Mouse (Mus musculus): ENCODE results near the gene Ptbp1. TPM values are rescaled to one million over a fixed set of nuclear protein-coding genes. Genes with fewer than 3 reads are reported as not detected.
A peak's percentile ranks its signal among the peaks of the same experiment; 100 is the strongest.

Gene Ptbp1
- polyA plus RNA-seq, 1 experiment from 2014 or later: 438 TPM

DNA sequence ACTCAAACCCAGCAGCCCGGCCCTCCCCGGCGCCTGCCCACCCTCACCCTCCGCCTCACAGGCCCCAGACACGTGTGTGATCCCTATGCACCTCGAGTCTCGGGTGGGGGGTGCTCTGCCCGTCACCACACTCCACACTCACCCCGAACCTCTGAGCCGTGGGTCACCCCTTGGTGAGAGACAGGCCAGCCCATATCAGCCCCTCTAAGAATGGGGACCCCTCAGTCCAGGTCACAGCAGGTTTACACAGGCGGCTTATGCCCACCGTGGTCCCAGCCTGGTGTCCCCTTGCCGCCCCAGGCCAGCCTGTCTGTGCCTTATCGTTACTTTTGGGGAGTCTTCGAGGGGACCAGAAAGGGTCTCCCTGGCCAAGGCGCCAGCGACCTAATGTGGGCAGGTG is 34.6 kb upstream of the Ptbp1 start:
- ATAC-seq (replicated peaks; ENCODE audit: low FRiP score): no peak
- Histone ChIP-seq H3K9me3 (replicated peaks) (no peaks in the 10 kb centered on the region), H3K4me2 (no peak overlapping the region), H3K4me1 (peaks cover 69% of the 10 kb centered on the region), H3K36me3 (peaks cover 40% of the 10 kb centered on the region), H3K27me3 (no peaks in the 10 kb centered on the region), H3K27ac (peak overlapping the region; percentile 83; the same call in 1 of the 2 replicates), H3K4me3 (replicated peaks) (no peak overlapping the region), H3K9ac (no peak overlapping the region)
- 92% methylated on average over 17 of the region's 17 CpGs for WGBS

DNA sequence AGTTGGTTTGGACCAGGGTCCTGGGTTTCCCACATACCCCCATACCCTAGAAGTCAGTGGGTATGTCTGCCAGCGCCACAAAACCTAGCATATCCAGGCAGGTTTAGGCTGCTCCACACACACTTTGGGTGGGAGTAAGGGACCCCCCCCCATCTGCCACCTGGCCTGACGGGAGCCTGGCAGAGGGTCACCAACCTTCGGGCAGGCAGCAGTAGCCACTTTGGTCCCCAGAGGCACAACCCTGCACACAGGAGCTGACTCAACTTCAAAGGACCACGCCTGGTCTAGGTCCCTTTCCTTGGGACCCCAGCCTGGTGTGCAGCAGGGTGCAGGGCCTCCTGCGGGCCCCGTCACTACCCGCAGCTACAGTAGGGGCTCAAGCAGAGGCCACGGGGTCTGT is 34.0 kb upstream of the Ptbp1 start:
- WGBS: 71% methylated on average over 8 of the region's 8 CpGs
- Histone ChIP-seq H3K27ac (peak overlapping the region; percentile 83), H3K27me3 (no peaks in the 10 kb centered on the region), H3K9ac (no peak overlapping the region), H3K9me3 (replicated peaks) (no peaks in the 10 kb centered on the region), H3K4me2 (no peak overlapping the region), H3K4me1 (peaks cover 62% of the 10 kb centered on the region), H3K36me3 (peaks cover 38% of the 10 kb centered on the region), H3K4me3 (replicated peaks) (no peak overlapping the region)
- no peak for ATAC-seq (replicated peaks; ENCODE audit: low FRiP score)

DNA sequence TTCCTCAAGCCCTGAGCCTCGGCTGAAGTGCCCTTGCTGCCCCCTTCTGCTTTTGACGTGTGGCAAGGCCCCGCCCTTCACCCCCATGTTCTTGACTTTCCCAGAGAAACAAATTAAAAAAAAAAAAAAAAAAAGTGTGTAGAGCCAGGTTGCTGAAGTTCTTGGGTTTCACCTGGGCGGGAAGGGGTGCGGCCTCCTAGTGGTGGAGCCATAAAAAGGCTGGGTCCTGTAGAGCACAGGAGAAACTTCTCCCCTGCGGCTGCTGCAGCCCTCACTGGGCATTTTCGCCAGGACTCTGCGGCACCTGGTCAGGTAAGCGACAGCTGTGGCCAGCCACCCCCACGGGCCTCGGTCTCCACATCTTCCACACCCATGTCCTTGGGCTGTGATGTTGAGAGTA is 33.4 kb upstream of the Ptbp1 start, which contains the start of gene Misp:
TSS of gene Misp (plus strand) at position 208 of the 400 bp plus-strand sequence.
- Histone ChIP-seq H3K4me3 (replicated peaks) (no peak within 1 kb of the TSS), H3K9ac (0 out of 2 replicates have a peak within 1 kb of the TSS, but pooled peaks have one; percentile 12), H3K27me3 (no peaks in the 10 kb centered on the region), H3K4me1 (peaks cover 60% of the 10 kb centered on the region), H3K27ac (peak within 1 kb of the TSS; percentile 83), H3K36me3 (peaks cover 33% of the 10 kb centered on the region), H3K9me3 (replicated peaks) (no peaks in the 10 kb centered on the region), H3K4me2 (no peak within 1 kb of the TSS)
- 46% methylated on average over 11 of the region's 11 CpGs for WGBS
- no peak; the same call in 1 of the 2 replicates for ATAC-seq (replicated peaks; ENCODE audit: low FRiP score)

DNA sequence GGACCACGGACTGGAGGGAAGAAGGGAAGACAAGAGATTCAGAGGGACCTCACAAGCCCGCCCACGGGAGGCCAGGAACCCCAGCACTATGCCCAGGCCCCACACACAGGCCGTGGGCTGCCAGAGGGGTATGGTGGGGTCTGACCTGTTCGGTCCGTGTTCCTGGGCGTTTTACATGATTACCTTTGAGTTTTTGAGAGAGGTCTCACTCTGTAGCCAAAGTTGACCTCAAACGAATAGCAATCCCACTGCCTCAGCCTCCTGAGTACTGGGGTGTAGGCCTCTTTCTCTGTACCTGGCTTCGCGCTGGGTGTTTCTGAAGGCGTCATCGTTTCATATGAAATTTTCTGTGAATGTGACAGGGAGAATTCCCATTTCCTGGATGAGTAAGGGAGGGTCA is 32.5 kb upstream of the Ptbp1 start:
- WGBS: 84% methylated on average over 12 of the region's 12 CpGs
- H3K9ac ChIP-seq: 0 out of 2 replicates have a peak overlapping the region, but pooled peaks have one; percentile 12
- H3K27me3 ChIP-seq: no peaks in the 10 kb centered on the region
- no peak for ATAC-seq (replicated peaks; ENCODE audit: low FRiP score)
- no peak overlapping the region for H3K4me3 ChIP-seq (replicated peaks)
- peak overlapping the region; percentile 83 for H3K27ac ChIP-seq
- peaks cover 52% of the 10 kb centered on the region for H3K4me1 ChIP-seq
- peaks cover 25% of the 10 kb centered on the region for H3K36me3 ChIP-seq
- peak overlapping the region; percentile 46 for H3K4me2 ChIP-seq
- H3K9me3 ChIP-seq (replicated peaks): no peaks in the 10 kb centered on the region

DNA sequence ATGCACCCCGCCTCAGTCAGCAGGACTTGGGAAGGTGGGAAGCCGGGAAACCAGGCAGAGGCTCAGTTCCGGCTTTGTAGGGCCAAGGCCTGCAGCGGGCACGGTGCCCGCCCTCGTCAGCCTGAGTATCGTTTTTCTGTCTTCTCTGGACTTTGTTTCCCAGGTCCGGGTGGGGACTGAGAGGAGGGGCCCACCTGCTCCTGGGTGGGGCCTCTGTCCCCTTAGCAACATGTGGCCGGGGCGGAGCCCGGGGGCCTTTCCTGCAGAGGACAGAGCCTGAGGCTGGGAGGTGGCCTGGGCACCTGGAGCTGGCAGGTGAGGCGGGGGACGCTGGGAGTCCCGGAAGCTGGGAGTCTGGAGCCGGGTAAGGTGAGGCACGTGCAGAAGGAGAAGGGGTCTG is 31.9 kb upstream of the Ptbp1 start:
- Histone ChIP-seq H3K9me3 (replicated peaks) (no peaks in the 10 kb centered on the region), H3K4me3 (replicated peaks) (0 out of 2 replicates have a peak overlapping the region, but pooled peaks have one; percentile 2), H3K4me2 (peak overlapping the region; percentile 46), H3K27me3 (no peaks in the 10 kb centered on the region), H3K9ac (0 out of 2 replicates have a peak overlapping the region, but pooled peaks have one; percentile 11), H3K27ac (peak overlapping the region; percentile 83), H3K36me3 (peaks cover 21% of the 10 kb centered on the region), H3K4me1 (peaks cover 51% of the 10 kb centered on the region)
- 23% methylated on average over 17 of the region's 17 CpGs for WGBS
- ATAC-seq (replicated peaks; ENCODE audit: low FRiP score): peak; percentile 82

DNA sequence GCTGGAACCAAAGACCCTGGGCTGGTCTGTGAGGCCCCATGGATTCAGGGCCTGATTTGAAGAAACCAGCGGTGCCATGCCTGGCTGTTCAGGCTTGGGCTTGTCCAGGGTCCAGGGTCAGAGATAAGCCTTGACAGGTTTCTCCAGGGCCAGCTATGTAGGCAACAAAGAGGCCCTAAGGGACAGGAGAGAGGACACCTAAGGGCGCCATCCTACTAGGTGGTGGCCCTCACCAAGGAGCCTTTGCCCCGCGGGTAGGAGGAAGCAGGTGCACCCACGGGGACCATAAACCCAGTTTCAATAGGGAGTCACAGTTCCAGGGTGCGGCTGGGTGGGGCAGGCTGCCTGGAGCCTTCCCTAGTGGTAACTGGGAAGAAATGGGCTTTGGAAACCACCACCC is 31.2 kb upstream of the Ptbp1 start:
- H3K27ac ChIP-seq: peak overlapping the region; percentile 83; the same call in 1 of the 2 replicates
- ATAC-seq (replicated peaks; ENCODE audit: low FRiP score): no peak

DNA sequence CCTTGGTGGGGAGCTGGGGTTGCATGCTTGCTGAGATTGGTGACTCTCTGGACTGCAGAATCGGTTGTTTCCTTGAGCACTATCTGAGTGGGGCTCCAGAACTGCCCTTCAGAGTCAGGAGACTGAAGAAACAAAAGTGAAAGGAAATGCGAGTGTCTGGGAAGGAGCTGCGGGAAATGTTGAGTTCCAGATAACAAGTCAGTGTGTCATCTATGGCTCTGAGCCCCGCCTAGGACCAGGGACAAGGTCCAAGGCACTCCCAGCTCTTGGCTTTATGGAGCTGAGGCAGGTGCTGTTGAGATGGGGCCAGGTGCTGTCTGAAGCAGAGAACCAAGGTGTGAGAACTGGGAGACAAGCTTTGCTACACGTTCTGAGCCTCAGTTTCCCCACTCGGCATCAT is 29.8 kb upstream of the Ptbp1 start:
- WGBS: 67% methylated on average over 6 of the region's 6 CpGs
- Histone ChIP-seq H3K36me3 (peaks cover 11% of the 10 kb centered on the region), H3K27ac (peak overlapping the region; percentile 57), H3K4me2 (no peak overlapping the region), H3K9me3 (replicated peaks) (no peaks in the 10 kb centered on the region), H3K9ac (no peak overlapping the region), H3K4me3 (replicated peaks) (no peak overlapping the region), H3K4me1 (peaks cover 49% of the 10 kb centered on the region), H3K27me3 (no peaks in the 10 kb centered on the region)
- ATAC-seq (replicated peaks; ENCODE audit: low FRiP score): no peak

More for the DNA sequence above, 31.2 kb upstream of the Ptbp1 start:
- peaks cover 49% of the 10 kb centered on the region for H3K4me1 ChIP-seq
- H3K4me2 ChIP-seq: peak overlapping the region; percentile 46
- H3K4me3 ChIP-seq (replicated peaks): 0 out of 2 replicates have a peak overlapping the region, but pooled peaks have one; percentile 2
- no peak overlapping the region for H3K9ac ChIP-seq
- H3K36me3 ChIP-seq: peaks cover 21% of the 10 kb centered on the region
- no peaks in the 10 kb centered on the region for H3K9me3 ChIP-seq (replicated peaks)
- WGBS: 72% methylated on average over 6 of the region's 6 CpGs
- H3K27me3 ChIP-seq: no peaks in the 10 kb centered on the region

DNA sequence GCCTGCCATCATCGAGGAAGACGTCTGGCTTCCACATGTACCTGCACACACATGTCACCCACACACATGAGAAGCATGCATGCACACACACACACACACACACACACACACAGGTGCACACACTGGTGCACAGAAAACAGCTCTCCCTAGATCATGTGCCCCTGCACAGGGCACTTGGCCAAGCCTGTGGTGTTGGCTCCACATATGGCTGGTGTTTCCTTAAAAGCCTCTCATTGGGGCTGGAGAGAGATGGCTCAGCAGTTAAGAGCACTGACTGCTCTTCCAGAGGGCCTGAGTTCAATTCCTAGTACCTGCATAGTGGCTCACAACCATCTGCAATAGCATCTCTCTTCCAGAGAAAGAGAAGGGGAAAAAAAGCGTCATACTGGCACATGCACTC is 22.6 kb upstream of the Ptbp1 start:
- no peaks in the 10 kb centered on the region for H3K36me3 ChIP-seq
- H3K27ac ChIP-seq: no peak overlapping the region
- WGBS: 73% methylated on average over 3 of the region's 3 CpGs
- no peak for ATAC-seq (replicated peaks; ENCODE audit: low FRiP score)
- H3K27me3 ChIP-seq: no peaks in the 10 kb centered on the region
- no peaks in the 10 kb centered on the region for H3K9me3 ChIP-seq (replicated peaks)
- H3K4me3 ChIP-seq (replicated peaks): no peak overlapping the region
- H3K4me1 ChIP-seq: peaks cover 7% of the 10 kb centered on the region
- H3K9ac ChIP-seq: no peak overlapping the region
- no peak overlapping the region for H3K4me2 ChIP-seq

DNA sequence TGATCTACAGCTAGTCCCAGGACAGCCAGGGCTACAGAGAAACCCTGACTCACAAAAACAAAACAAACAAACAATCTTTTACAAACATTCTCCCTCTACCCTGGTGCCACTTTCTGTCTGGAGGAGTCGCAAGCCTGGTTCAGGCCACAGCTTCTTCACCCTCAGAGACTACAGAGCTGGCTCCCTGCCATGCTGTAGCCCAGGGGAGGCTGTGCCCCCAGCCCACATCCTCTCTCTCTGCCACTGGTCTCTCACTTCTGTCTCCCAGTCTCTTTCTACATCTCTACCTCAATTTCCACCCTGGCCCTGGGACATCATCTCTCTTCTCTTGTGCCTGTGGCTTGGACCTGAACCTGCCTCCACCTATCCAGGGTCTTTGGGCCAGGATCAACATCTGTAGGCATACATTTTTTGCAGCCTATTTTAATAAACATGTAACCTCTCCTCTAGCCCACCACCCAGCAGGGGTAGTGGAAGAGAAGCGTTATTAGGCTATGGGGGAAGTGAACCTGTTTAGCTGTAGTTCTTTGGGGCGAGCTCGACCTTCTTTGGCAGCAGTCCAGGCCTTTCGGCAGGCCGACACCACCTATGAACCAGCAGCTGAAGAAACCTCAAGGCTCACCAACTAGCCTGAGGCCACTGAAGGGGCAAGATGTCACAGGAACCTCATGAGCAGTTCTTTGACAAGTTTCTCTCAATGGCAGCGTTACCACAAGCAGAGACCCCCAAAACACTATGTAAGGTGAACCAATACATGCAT is 22.0 kb upstream of the Ptbp1 start:
- Histone ChIP-seq H3K9ac (no peak overlapping the region), H3K27ac (no peak overlapping the region), H3K9me3 (replicated peaks) (no peaks in the 10 kb centered on the region), H3K4me1 (peaks cover 7% of the 10 kb centered on the region), H3K4me2 (no peak overlapping the region), H3K36me3 (no peaks in the 10 kb centered on the region), H3K27me3 (no peaks in the 10 kb centered on the region), H3K4me3 (replicated peaks) (no peak overlapping the region)
- ATAC-seq (replicated peaks; ENCODE audit: low FRiP score): no peak
- 69% methylated on average over 7 of the region's 7 CpGs for WGBS

DNA sequence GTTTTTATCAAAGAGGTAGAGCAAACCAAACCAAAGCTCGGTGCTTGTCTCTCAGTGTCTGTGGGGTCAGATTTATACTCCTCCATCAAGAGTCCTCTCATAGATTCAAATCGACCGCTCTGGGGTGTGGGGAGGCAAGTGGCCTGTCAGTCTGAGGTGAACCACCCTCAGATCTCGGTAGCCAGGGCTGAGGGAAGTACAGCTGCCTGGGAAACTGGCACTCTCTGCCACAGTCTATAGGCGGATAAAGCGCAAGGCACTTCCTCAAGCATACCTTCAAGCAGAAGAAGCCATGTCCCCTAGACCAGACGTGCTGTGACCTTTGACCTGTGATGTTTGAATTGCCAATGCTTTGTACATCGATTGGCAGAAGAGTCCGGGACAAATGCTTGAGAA is 21.4 kb upstream of the Ptbp1 start:
- WGBS: 78% methylated on average over 9 of the region's 9 CpGs
- no peak overlapping the region for H3K27ac ChIP-seq

DNA sequence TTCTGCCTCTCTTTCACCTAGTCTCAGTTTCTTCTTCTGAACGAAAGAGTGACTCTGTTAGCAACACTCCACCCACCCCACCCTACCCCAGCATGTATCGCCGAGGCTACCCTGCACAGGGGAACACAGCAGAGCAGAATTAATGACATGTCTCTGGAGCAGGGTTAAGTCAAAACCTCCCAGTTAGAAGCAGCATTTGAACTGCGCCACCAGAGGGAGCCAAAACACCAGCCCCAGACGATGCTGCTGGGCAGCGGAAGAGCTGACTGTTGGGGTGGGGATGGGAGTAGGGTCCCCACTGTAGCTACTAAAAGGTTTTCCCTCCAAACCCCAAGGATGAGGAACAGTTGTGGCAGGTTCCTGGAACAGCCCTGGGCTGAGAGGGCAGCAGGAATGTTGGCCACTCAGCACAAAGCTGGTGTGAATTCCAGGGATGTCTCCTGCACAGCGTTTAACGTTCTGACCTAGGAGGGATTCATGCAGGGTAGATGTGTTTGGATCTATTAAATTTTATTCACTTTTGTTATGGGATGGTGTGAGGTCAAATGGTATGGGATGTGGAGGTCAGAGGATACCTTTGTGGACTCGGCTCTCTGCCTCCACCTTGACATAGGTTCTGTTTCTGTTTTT is 19.3 kb upstream of the Ptbp1 start:
- no peaks in the 10 kb centered on the region for H3K27me3 ChIP-seq
- H3K36me3 ChIP-seq: no peaks in the 10 kb centered on the region
- no peak overlapping the region for H3K4me3 ChIP-seq (replicated peaks)
- no peaks in the 10 kb centered on the region for H3K9me3 ChIP-seq (replicated peaks)
- peak; percentile 69 for ATAC-seq (replicated peaks; ENCODE audit: low FRiP score)
- 23% methylated on average over 9 of the region's 9 CpGs for WGBS
- peaks cover 11% of the 10 kb centered on the region for H3K4me1 ChIP-seq
- H3K4me2 ChIP-seq: no peak overlapping the region
- H3K27ac ChIP-seq: 0 out of 2 replicates have a peak overlapping the region, but pooled peaks have one; percentile 20
- no peak overlapping the region for H3K9ac ChIP-seq

More for the DNA sequence above, 21.4 kb upstream of the Ptbp1 start:
- Histone ChIP-seq H3K4me1 (peaks cover 7% of the 10 kb centered on the region), H3K9ac (no peak overlapping the region), H3K36me3 (no peaks in the 10 kb centered on the region), H3K4me2 (no peak overlapping the region), H3K27me3 (no peaks in the 10 kb centered on the region), H3K9me3 (replicated peaks) (no peaks in the 10 kb centered on the region), H3K4me3 (replicated peaks) (no peak overlapping the region)
- no peak for ATAC-seq (replicated peaks; ENCODE audit: low FRiP score)

DNA sequence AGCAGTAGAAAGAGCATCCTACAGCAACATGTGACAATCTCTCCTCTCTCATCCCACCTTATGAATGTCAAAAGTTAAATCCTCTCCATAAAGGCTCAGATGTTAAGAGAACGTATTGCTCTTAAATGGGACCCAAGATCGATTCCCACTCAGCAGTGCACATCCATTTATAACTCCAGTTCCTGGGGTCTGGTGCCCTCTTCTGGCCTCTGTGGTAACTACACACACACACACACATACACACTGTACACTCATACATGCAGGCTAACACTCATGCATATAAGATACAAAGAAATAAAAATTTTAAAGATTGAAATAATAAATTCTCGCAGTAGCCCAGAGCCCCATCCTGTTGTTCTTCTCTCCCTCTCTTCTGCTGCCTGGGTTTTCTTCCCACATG is 17.3 kb upstream of the Ptbp1 start:
- Histone ChIP-seq H3K4me1 (peaks cover 30% of the 10 kb centered on the region), H3K9ac (no peak overlapping the region), H3K27me3 (no peaks in the 10 kb centered on the region), H3K36me3 (no peaks in the 10 kb centered on the region), H3K27ac (no peak overlapping the region), H3K4me2 (no peak overlapping the region), H3K4me3 (replicated peaks) (no peak overlapping the region), H3K9me3 (replicated peaks) (no peaks in the 10 kb centered on the region)
- 98% methylated on average over 3 of the region's 3 CpGs for WGBS
- no peak for ATAC-seq (replicated peaks; ENCODE audit: low FRiP score)
